19 mouse cellular contexts compared by ENCODE assay signal in the genomic region with DNA sequence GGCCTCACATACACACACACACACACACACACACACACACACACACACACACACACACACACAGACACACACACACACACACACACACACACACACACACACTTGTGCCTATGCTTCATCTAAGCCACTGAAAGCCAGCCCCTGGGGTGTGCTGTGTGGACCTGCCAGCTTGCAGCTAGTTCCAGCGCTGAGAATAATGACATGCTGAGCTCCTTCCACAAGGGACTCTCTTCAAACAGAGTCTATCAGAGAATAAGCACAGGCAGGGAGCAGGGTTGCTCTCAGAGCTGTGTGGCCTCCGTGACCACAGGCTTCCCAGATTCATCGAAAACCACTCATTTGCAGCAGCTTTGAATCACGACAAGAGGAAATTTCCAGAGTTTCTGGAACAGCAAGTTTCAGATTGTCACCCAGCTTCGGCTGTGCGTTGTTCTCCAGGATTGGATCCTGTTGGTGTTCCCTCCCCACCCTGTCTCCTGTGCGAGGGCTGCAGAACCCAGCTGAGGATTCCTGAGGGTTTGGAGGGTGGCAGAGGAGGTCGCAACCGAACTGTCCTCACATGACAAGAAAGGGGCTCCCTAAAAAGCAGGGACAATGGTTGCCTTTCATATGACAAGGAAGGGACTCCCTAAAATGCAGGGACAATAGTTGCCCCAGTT.
A peak's percentile ranks its signal among the peaks of the same experiment; 100 is the strongest.
DNase-seq lines count a peak whose midpoint lies in the region; ATAC-seq lines count a peak whose summit lies in the region.
"Had no signal": no experiment of that assay in that cellular context is flagged by ENCODE, and none has a peak within 500 bp of the region (broad histone marks: within the 10 kb centered on the region; RNA-seq: fewer than 3 reads in every experiment).

No protein-coding gene starts in this region.

- DNase-seq in hindbrain, embryonic 14.5 days (ENCODE audit: low spot score), result peak; percentile 40
- peak; percentile 11 for DNase-seq in retina, embryonic 14.5 days (ENCODE audit: low spot score)
- no peak for DNase-seq in urinary bladder, postnatal 36 days (ENCODE audit: low spot score in 2 of 2)
- no peak for DNase-seq in left cerebral cortex, postnatal 10 days (ENCODE audit: extremely low spot score in 1 of 2, low spot score in 2 of 2)
- DNase-seq: adrenal gland, adult 2 months; cerebellum, adult 2 months; heart, postnatal 14 days; layer of hippocampus, postnatal 36 days; right cerebral cortex, adult 18-20 months; thymus, adult 18-20 months had no signal

- H3K4me3 ChIP-seq in hindbrain, embryonic 14.5 days (replicated peaks; ENCODE audit: low read length), result no peak overlapping the region
- H3K4me3 ChIP-seq in hindbrain, embryonic 13.5 days, result no peak overlapping the region
- no peak overlapping the region for H3K4me3 ChIP-seq in hindbrain, embryonic 16.5 days (ENCODE audit: low read length)
- no peak overlapping the region for H3K4me3 ChIP-seq in midbrain, embryonic 12.5 days
- H3K4me3 ChIP-seq: embryonic facial prominence, embryonic 13.5 days; heart, embryonic 10.5 days; limb, embryonic 10.5 days; liver, embryonic 12.5 days; lung, embryonic 15.5 days had no signal

- no peaks in the 10 kb centered on the region for H3K36me3 ChIP-seq in hindbrain, embryonic 14.5 days (replicated peaks; ENCODE audit: control insufficient read depth, insufficient read depth)
- H3K36me3 ChIP-seq in hindbrain, embryonic 13.5 days, result no peaks in the 10 kb centered on the region
- no peaks in the 10 kb centered on the region for H3K36me3 ChIP-seq in hindbrain, embryonic 16.5 days (ENCODE audit: control insufficient read depth, insufficient read depth, low read length)
- H3K36me3 ChIP-seq in midbrain, embryonic 12.5 days, result no peaks in the 10 kb centered on the region
- H3K36me3 ChIP-seq: embryonic facial prominence, embryonic 13.5 days; heart, embryonic 10.5 days; limb, embryonic 10.5 days; liver, embryonic 12.5 days; lung, embryonic 15.5 days had no signal

- no peaks in the 10 kb centered on the region for H3K4me1 ChIP-seq in hindbrain, embryonic 14.5 days (replicated peaks; ENCODE audit: control insufficient read depth, insufficient read depth, low read length)
- peaks cover 11% of the 10 kb centered on the region for H3K4me1 ChIP-seq in hindbrain, embryonic 13.5 days (replicated peaks)
- H3K4me1 ChIP-seq in hindbrain, embryonic 16.5 days (ENCODE audit: control insufficient read depth, insufficient read depth, low read depth, low read length), result peaks cover 6% of the 10 kb centered on the region
- H3K4me1 ChIP-seq in midbrain, embryonic 12.5 days, result peaks cover 12% of the 10 kb centered on the region
- H3K4me1 ChIP-seq: heart, embryonic 10.5 days; limb, embryonic 10.5 days; liver, embryonic 12.5 days; lung, embryonic 15.5 days had no signal

- H3K4me2 ChIP-seq in hindbrain, embryonic 14.5 days (replicated peaks), result no peak overlapping the region
- no peak overlapping the region for H3K4me2 ChIP-seq in hindbrain, embryonic 13.5 days
- no peak overlapping the region for H3K4me2 ChIP-seq in hindbrain, embryonic 16.5 days (ENCODE audit: low read length)
- no peak overlapping the region for H3K4me2 ChIP-seq in midbrain, embryonic 12.5 days (replicated peaks)
- H3K4me2 ChIP-seq: embryonic facial prominence, embryonic 13.5 days; liver, embryonic 12.5 days; lung, embryonic 15.5 days had no signal

- WGBS in hindbrain, embryonic 14.5 days, result 28% methylated on average over 9 of the region's 9 CpGs
- 34% methylated on average over 9 of the region's 9 CpGs for WGBS in hindbrain, embryonic 13.5 days
- 29% methylated on average over 9 of the region's 9 CpGs for WGBS in hindbrain, embryonic 16.5 days
- 31% methylated on average over 9 of the region's 9 CpGs for WGBS in midbrain, embryonic 12.5 days

- ATAC-seq in hindbrain, embryonic 14.5 days (ENCODE audit: low FRiP score), result no peak
- ATAC-seq in hindbrain, embryonic 13.5 days (ENCODE audit: low FRiP score), result no peak
- ATAC-seq in hindbrain, embryonic 16.5 days, result peak; percentile 79
- peak; percentile 47; the same call in 1 of the 2 replicates for ATAC-seq in midbrain, embryonic 12.5 days (ENCODE audit: low FRiP score, low read depth)
- ATAC-seq: liver, embryonic 12.5 days had no signal

- H3K27me3 ChIP-seq in hindbrain, embryonic 14.5 days (ENCODE audit: control insufficient read depth, insufficient read depth, low read length), result no peaks in the 10 kb centered on the region
- no peaks in the 10 kb centered on the region for H3K27me3 ChIP-seq in hindbrain, embryonic 13.5 days
- no peaks in the 10 kb centered on the region for H3K27me3 ChIP-seq in hindbrain, embryonic 16.5 days (replicated peaks; ENCODE audit: control insufficient read depth, insufficient read depth, low read length)
- no peaks in the 10 kb centered on the region for H3K27me3 ChIP-seq in midbrain, embryonic 12.5 days
- H3K27me3 ChIP-seq: embryonic facial prominence, embryonic 13.5 days; liver, embryonic 12.5 days; lung, embryonic 15.5 days had no signal

- no peaks in the 10 kb centered on the region for H3K9me3 ChIP-seq in hindbrain, embryonic 14.5 days (ENCODE audit: control insufficient read depth, low read length)
- H3K9me3 ChIP-seq in hindbrain, embryonic 13.5 days, result no peaks in the 10 kb centered on the region
- no peaks in the 10 kb centered on the region for H3K9me3 ChIP-seq in hindbrain, embryonic 16.5 days (ENCODE audit: control insufficient read depth, low read length)
- no peaks in the 10 kb centered on the region for H3K9me3 ChIP-seq in midbrain, embryonic 12.5 days
- H3K9me3 ChIP-seq: embryonic facial prominence, embryonic 13.5 days; heart, embryonic 10.5 days; limb, embryonic 10.5 days; liver, embryonic 12.5 days; lung, embryonic 15.5 days had no signal

- no peak overlapping the region for H3K9ac ChIP-seq in hindbrain, embryonic 14.5 days
- H3K9ac ChIP-seq in hindbrain, embryonic 13.5 days, result no peak overlapping the region
- H3K9ac ChIP-seq in hindbrain, embryonic 16.5 days (ENCODE audit: low read depth, low read length), result no peak overlapping the region
- no peak overlapping the region; the same call in 1 of the 2 replicates for H3K9ac ChIP-seq in midbrain, embryonic 12.5 days (replicated peaks)
- H3K9ac ChIP-seq: embryonic facial prominence, embryonic 13.5 days; liver, embryonic 12.5 days; lung, embryonic 15.5 days had no signal

- no peak overlapping the region for H3K27ac ChIP-seq in hindbrain, embryonic 14.5 days
- no peak overlapping the region for H3K27ac ChIP-seq in hindbrain, embryonic 13.5 days
- no peak overlapping the region for H3K27ac ChIP-seq in hindbrain, embryonic 16.5 days (ENCODE audit: low read depth, low read length)
- no peak overlapping the region for H3K27ac ChIP-seq in midbrain, embryonic 12.5 days (replicated peaks)
- H3K27ac ChIP-seq: embryonic facial prominence, embryonic 13.5 days; heart, embryonic 10.5 days; limb, embryonic 10.5 days; liver, embryonic 12.5 days; lung, embryonic 15.5 days; macrophage had no signal

- intact Hi-C loops in left cerebral cortex, postnatal 10 days (cut with DNase I), result no loop called here

Comparison
In these comparisons a context has a peak if more than half of its experiments do, and no peak if none do; other contexts are left out.
1. ATAC-seq: peak in hindbrain, embryonic 16.5 days (single experiment) and midbrain, embryonic 12.5 days (single experiment); none in hindbrain, embryonic 14.5 days (single experiment) and hindbrain, embryonic 13.5 days (single experiment).
2. DNase-seq: peak in hindbrain, embryonic 14.5 days (single experiment) and retina, embryonic 14.5 days (single experiment); none in urinary bladder, postnatal 36 days (0 of 2) and left cerebral cortex, postnatal 10 days (0 of 2).